Mouse (Mus musculus) adrenal gland, adult (tissue): ENCODE data around the gene Nubp1.

Experiments used
- DNase-seq, 2 experiments: peaks; one replicate each; pipeline ENCODE4 v3.0.0; 2022 to 2023; ENCODE audit warnings: low spot score in 1 of 2; ENCODE audit not compliant: inconsistent age in 2 of 2

The Nubp1 gene

DNA sequence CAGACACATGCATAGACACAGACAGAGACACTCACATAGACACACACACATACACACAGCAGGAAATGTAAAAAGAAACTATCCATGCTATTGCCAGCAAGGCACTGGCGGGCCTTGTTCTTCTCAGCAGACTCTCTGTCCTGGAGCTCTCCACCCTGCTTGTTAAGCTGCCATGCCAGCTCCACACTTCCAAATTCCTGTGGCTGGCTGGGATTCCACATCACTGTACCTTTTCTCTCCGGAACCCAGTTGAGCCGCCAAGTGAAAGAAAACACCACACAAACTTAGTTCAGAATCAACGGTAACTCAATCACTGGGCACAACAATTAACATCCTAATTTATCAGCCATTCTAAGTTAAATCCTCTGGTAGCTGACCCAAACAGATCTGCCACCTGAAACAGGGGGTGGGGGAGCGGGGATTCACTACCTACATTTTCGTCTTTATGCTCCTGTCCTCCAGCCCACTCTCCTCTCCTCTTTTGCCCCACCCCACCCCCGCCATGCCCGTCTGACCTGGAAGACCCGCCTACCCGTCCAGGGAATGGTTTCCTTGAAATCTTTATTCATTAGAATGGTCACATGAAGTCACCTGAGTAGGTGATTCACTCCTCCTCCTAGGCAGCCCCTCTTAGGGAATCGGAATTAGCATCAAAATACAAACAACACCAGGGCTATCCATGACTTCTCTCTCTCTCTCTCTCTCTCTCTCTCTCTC lies 55.8 kb downstream of the Nubp1 start:
- no peak for DNase-seq

DNA sequence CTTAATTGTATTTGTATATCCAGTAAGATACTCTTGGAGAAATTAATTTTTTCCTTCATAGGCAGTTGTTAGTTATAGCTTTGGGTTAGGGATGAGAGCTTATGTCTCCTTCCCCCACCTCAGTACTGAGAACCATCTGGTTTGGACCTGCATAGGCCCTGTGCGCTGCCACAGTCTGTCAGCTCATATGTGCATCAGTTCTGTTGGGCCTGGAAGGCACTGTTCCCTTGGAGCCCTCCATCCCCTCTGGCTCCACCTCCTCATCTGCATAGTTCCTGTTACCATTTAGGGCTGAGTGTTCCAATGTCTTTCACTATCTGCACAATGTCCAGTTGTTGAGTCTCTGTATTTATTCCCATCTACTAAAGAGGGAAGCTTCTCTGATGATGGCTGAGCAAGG lies 56.5 kb downstream of the Nubp1 start:
- no peak for DNase-seq

DNA sequence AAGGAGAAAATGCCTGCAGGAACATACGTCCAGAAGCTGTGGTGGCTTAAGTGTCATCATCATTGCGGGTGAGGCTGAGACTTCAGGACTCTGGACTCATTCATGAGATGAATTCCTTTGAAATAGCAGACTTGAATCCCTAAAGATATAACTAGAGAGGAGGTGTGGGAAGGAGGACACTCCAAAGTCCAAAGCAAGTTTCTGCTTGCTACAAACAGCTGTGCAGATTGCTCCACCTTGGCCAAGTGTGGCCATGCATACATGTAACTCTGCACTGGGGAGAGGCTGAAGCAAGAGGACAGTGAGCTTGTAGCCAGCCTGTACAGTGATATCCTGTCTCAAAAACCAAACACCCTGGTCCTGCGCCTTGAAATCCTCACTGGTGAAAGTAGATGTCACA lies 60.2 kb downstream of the Nubp1 start:
- DNase-seq, result no peak
